Mouse (Mus musculus) bone marrow macrophage, adult 2 months (primary cell): ENCODE data around the gene Ptgr1. TPM values are rescaled to one million over a fixed set of nuclear protein-coding genes. Genes with fewer than 3 reads are reported as not detected.
A peak's percentile ranks its signal among the peaks of the same experiment; 100 is the strongest.

ENCODE experiments used
- H3K27ac ChIP-seq: 2 replicates; pipeline ENCODE4 v1.5.1; 2012; ENCODE audit warnings: low read depth, low read length; ENCODE audit not compliant: insufficient read depth
- H3K4me1 ChIP-seq: 2 replicates; pipeline ENCODE4 v1.6.1; 2012; ENCODE audit warnings: low read length; ENCODE audit not compliant: control insufficient read depth, insufficient read depth
- H3K4me3 ChIP-seq: 2 replicates; pipeline ENCODE4 v1.5.1; 2012; ENCODE audit warnings: mild to moderate bottlenecking, low read length, moderate library complexity; ENCODE audit not compliant: insufficient read depth
- CTCF ChIP-seq: IDR thresholded peaks from 2 replicates; pipeline ENCODE4 v1.5.1; 2012; ENCODE audit warnings: low read depth, mild to moderate bottlenecking, low read length, moderate library complexity
- POLR2A ChIP-seq: IDR thresholded peaks from 2 replicates; pipeline ENCODE4 v1.6.1; 2012; ENCODE audit warnings: mild to moderate bottlenecking, low read depth, low read length, borderline replicate concordance
- polyA plus RNA-seq: library from polyadenylated mRNA; stranded (reverse); fragments of >200 nt; gene quantifications from 2 replicates; pipeline ENCODE4 v1.2.4, GENCODE M21; 2012; ENCODE audit not compliant: missing spikeins, insufficient read depth, insufficient read length

The Ptgr1 gene
- 25.2 and 27.3 TPM in 2 replicates for polyA plus RNA-seq

DNA sequence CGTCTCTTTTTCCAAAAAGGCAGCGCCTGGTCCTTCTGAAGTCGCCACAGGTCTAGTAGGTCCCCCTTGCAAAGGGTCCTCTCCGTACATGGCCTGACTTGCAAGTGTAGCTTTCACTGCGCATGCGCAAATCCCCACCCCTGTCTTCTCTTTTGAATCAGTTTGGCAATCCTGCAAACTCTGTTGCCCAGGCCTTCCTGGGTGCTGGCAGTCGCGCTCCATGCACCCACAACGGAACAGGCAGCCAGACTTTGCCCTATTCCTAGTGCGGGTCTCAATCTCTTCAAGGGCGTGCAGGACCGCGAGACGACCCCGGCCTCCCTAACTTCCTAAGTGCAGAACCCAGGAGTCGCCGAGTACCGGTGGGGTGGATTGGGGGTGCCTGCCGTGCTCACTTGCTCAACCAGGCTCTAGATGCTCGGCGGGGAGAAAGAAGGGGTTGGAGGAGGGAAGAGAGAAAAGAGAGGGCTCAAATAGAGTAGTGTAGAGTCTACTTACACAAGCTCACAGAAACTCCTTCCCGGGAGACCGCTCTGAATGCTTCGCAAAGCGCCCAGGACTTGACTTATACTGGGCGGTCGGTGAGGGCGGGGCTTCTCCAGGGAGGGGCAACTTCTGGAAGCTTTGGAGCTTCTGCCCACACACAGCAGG is at the start of gene Ptgr1:
Gene Ptgr1, minus strand, starts transcription at position 580 of the 651 bp plus-strand sequence.
- peak; percentile 23 for TF ChIP-seq POLR2A
- no peak for TF ChIP-seq CTCF
- Histone ChIP-seq H3K4me1 (peaks cover 21% of the 10 kb centered on the region), H3K27ac (peak within 1 kb of the TSS; percentile 17; the same call in 1 of the 2 replicates), H3K4me3 (peak within 1 kb of the TSS; percentile 72)

DNA sequence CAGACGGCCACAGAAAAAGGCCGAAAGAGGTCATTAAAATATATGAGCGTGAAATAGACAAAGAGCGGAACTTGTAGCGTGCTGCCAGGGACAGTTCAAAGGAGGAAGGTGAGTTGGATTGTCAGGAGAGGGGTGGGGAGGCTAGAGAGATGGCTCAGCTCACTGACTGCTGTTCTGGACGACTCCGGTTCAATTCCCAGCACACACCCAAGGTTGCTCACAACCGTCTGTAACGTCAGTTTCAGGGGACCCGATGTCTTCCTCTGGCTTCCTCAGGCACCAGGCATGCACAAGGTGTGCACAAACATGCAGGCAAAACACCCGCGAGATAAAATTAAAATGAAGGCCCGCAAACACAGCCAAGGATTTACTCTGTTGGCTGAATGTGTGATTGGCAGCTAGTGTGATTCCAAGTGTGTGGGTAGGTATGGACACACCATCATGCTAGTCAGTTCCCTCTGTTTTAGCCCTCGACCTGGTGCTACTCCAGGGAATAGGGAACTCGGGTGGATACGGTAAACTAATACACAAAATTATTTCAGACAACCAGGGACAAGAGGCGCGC is 48.9 kb upstream of the Ptgr1 start:
- Histone ChIP-seq H3K27ac (peak overlapping the region; percentile 88; the same call in 1 of the 2 replicates), H3K4me1 (peaks cover 21% of the 10 kb centered on the region), H3K4me3 (peak overlapping the region; percentile 74)
- TF ChIP-seq CTCF, result no peak
- no peak for TF ChIP-seq POLR2A

DNA sequence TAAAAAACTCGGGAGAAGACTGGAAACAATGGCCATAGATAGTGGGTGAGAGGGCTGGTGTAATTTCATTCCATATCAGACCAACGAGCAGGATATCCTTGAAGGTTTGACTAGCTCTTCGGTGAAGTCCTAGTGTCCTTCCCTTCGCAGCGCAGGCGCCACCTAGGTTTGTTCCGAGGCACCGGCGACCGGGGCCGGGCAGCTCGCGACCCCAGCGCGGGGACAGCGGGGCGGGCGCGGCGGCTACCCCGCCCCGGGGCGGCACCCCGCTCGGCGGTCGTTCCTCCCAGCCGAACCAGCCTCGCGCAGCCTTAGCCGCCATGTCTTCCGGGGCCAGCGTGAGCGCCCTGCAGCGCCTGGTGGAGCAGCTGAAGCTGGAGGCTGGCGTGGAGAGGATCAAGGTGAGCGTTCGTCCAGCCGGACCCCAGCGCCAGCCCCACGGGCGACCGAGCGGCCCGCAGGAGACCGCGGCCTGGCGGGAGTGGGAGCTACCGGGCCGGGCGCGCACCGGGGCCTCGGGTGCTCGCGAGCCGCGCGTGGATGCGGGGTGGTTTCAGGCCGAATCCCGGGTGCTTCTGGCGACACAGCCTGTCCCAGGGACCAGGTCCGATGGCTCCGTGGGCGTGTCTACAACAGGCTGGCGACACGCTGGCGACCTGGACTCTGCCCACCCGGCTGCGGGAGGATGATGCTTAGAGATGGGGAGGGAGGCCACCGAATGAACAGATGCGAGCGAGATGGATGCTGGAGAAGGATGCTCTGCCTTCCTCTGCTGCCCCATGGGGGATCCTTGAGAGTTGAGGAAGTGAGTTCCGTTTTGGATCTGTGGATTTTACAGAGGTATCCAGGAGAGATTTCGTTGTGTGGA is 48.2 kb upstream of the Ptgr1 start, which contains the start of gene Gng10:
Gene Gng10, plus strand, starts transcription at position 171 of the 868 bp plus-strand sequence.
- peak within 1 kb of the TSS; percentile 74 for H3K4me3 ChIP-seq
- H3K4me1 ChIP-seq, result peaks cover 18% of the 10 kb centered on the region
- TF ChIP-seq CTCF, result no peak
- TF ChIP-seq POLR2A, result no peak
- H3K27ac ChIP-seq, result 0 out of 2 replicates have a peak within 1 kb of the TSS, but pooled peaks have one; percentile 40

DNA sequence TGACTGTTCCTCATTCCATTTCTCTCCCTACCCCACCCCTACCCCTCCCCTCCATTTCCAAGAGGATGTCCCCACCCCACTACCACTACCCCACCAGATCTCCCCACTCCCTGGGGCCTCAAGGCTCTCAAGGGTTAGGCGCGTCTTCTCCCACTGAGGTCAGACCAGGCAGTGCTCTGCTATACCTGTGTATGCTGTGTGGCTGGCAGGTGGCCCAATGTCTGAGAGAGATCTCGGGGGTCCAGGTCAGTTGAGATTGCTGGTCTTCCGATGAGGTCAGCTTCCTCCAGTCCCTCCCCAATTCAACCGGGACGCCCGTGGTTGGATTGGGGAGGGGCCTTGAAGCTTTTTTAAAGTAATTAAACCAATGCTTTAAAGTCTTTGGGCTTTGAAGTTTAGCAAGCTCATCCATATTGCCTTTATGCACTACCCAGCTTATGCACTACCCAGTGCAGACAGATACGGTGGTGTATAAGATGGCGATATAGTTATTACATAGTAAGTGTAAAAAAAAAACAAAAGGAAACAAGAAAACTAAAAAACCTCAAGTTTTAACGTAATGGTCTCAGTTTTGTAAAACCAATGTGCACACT is 47.5 kb upstream of the Ptgr1 start:
- TF ChIP-seq POLR2A (no peak), CTCF (no peak)
- Histone ChIP-seq H3K4me3 (peak overlapping the region; percentile 74), H3K27ac (no peak overlapping the region)

DNA sequence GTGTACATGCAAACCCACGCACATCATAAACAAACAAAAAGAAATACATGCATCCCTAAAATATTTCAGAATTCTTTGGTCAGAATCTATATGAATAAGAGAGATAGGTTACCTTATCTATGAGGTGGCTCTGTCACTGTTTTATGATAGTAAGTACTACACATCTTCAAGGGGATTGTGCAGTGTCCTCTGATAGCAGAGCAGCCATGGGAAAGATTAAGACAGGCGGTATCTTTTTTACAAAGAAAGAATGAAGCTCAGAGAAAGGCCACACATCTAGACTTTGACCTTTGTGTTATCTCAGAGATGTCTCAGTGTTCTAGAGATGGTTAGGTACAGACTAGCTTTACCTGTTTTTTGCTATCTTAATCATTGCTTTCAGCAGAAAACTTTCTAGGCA is 30.0 kb upstream of the Ptgr1 start:
- TF ChIP-seq CTCF (no peak), POLR2A (no peak)
- no peak overlapping the region for H3K4me3 ChIP-seq
- no peaks in the 10 kb centered on the region for H3K4me1 ChIP-seq
- no peak overlapping the region for H3K27ac ChIP-seq

More for the DNA sequence above, 47.5 kb upstream of the Ptgr1 start:
- peaks cover 11% of the 10 kb centered on the region for H3K4me1 ChIP-seq

DNA sequence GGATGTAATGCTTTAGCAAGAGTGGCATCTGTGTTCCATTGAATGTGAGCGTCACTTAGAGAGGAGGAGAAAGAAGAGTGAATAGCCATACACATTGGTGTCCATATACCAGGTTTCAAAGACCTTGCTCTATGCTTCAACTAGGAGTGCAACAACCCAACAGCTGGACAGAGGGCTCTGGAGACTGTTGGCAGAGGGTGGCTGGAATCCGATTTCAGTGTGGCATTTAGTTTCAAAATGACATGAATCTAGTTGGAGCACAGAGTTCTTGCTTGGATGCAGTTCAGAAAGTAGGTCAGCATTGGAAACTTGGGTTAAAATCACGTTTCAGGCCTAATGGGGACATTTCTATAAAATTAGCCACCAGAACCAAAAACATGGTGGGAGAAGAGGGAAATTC is 28.3 kb upstream of the Ptgr1 start:
- TF ChIP-seq POLR2A (no peak), CTCF (no peak)
- no peak overlapping the region for H3K4me3 ChIP-seq
- H3K27ac ChIP-seq, result no peak overlapping the region
- H3K4me1 ChIP-seq, result no peaks in the 10 kb centered on the region

DNA sequence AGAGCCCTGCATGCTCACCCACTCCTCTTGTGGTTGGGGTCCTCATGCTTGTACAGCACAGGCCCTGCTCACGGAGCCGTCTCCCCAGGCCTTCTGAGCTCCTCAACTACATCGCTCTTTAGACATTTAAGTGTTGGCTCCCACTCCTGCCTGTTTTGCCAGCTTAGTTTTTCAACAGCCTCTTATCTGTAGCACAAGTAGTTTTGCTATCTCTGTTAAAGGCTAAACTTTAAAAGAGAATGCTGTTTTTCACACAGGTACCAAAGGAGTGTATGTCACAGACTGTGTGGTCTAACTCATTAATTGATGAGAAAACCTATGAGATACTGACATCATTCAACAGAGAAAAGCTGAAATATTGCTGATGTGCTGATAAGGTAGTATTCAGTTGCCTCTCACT is 24.5 kb upstream of the Ptgr1 start:
- Histone ChIP-seq H3K4me1 (peaks cover 19% of the 10 kb centered on the region), H3K27ac (no peak overlapping the region), H3K4me3 (no peak overlapping the region)
- no peak for TF ChIP-seq CTCF
- TF ChIP-seq POLR2A, result no peak

DNA sequence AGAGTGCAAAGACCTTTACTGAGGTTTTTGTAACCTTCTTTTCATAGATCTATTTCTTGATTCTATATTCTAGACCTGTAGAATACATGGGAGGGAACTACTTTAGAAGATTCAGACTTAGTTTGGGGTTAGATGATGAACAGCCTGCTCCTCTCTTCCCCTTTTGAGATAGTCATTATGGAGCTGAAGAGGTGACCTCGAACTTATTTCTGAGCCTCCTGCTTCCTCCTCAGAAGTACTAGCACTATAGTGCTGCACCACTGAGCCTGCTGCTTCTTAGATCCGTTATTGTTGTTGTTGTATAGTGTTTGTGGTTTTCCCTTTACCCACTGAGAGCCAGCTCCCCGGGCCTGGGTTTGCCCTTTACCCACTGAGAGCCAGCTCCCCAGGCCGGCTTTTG is 22.8 kb upstream of the Ptgr1 start:
- Histone ChIP-seq H3K4me1 (peaks cover 35% of the 10 kb centered on the region), H3K4me3 (no peak overlapping the region), H3K27ac (no peak overlapping the region)
- TF ChIP-seq POLR2A (no peak), CTCF (no peak)

DNA sequence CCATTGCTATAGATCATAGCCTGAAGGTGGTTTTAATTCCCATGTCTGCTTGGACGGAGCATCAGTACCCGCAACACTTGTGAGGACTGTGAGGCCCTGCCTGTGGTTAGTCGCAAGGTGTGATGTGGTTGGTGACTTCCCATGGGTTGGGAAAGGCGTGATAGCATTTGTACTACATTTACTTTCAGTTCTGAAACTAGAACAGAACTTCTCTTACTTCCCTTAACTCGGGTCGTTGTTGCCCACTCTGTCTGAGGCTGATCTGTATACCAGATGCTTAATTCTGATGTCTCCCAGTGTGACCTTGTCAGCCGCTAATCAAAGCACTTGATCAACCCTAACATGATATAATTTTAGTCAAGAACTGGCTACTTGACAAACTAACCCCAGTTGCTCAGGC is 22.3 kb upstream of the Ptgr1 start:
- H3K4me1 ChIP-seq, result peaks cover 38% of the 10 kb centered on the region
- no peak overlapping the region for H3K4me3 ChIP-seq
- TF ChIP-seq POLR2A (no peak), CTCF (no peak)
- H3K27ac ChIP-seq, result no peak overlapping the region

DNA sequence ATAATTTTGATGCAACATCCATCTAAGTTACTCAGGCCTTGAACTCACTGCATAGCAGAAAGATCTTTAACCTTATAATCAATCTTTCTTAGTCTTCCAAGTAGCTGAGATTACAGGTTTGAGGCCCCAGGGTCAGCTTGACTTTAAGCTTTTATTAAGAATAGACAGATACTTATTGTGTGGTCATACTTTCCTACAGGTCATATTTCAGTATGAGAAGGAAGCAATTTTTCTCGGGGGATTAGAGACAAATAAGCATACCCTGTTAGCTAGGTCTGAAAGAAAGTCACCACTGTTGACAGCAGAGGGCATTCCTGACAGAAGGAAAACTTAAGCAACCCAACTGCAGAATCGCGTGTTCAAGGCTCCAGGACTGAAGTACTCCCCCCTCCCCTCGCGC is 21.1 kb upstream of the Ptgr1 start:
- Histone ChIP-seq H3K4me3 (no peak overlapping the region), H3K4me1 (peaks cover 38% of the 10 kb centered on the region), H3K27ac (no peak overlapping the region)
- TF ChIP-seq POLR2A, result no peak
- TF ChIP-seq CTCF, result no peak
